Mouse (Mus musculus): ENCODE results near the gene 4930415O20Rik. TPM values are rescaled to one million over a fixed set of nuclear protein-coding genes. Genes with fewer than 3 reads are reported as not detected.
A peak's percentile ranks its signal among the peaks of the same experiment; 100 is the strongest.

Gene 4930415O20Rik
- polyA plus RNA-seq, 1 experiment from 2014 or later: not detected

DNA sequence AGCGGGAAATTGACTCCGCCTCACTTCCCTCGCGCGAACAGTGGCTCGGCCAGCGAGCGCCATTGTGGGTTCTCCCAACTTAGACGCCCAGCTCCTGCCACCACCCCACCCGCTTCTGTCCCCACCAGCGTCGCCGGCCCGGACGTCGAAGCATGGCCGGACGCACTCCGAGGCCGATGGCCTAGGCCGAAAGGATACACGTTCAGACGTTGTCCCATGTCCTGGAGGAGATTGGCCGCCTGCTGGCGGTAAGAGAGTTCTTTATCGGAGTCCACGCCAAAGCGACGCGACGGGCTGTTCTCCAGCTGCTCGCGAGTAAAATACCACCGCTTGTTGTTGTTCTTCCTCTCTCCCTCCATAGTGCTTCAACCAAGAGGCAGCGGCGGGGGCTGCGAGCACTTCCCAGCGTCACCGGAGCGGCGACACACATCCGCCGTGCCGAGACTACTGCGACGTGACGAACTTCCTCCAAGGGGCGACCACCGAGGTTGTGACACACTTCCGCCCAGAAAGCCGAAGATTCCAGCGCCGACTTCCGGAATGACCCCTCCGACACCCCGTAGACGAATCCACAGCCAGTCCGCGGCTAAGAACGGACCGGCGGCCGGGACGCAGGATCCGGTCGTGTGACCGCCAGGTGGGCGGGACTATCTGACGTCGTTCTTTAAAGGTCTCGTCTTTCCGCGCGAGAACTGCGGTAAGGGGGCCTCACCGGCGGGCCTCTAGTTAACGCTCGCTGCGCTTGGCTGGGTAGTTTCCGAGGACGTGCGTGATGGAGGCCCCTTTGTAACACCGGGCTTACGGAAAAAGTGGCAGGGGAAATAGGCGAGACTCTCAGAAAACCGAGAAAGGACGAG is 3.3 kb upstream of the 4930415O20Rik start:
- TF ChIP-seq EP300 (IDR thresholded peaks at IDR 0.05; ENCODE audit: low read depth) (peak; percentile 79), CTCF (IDR thresholded peaks at IDR 0.05; ENCODE audit: low read depth) (peak; percentile 53)
- H3K4me2 ChIP-seq (ENCODE audit: low read depth, low read length): peak overlapping the region; percentile 82
- H3K4me1 ChIP-seq (ENCODE audit: insufficient read depth): peaks cover 21% of the 10 kb centered on the region
- ATAC-seq (peak; percentile 94), DNase-seq (peak; percentile 99)
- no peaks in the 10 kb centered on the region for H3K9me3 ChIP-seq (ENCODE audit: low read length)
- peaks cover 14% of the 10 kb centered on the region; the same call in 1 of the 2 replicates for H3K36me3 ChIP-seq (replicated peaks; ENCODE audit: insufficient read depth, low read length)
- no peaks in the 10 kb centered on the region for H3K27me3 ChIP-seq (ENCODE audit: insufficient read depth, low read length)
- peak overlapping the region; percentile 98 for H3K27ac ChIP-seq (ENCODE audit: low read depth)
- peak overlapping the region; percentile 88 for H3K9ac ChIP-seq (replicated peaks)
- under 1% methylated on average over 88 of the region's 88 CpGs for WGBS (ENCODE audit: insufficient replicate concordance)
- peak overlapping the region; percentile 83 for H3K4me3 ChIP-seq (ENCODE audit: low read depth, low read length)

DNA sequence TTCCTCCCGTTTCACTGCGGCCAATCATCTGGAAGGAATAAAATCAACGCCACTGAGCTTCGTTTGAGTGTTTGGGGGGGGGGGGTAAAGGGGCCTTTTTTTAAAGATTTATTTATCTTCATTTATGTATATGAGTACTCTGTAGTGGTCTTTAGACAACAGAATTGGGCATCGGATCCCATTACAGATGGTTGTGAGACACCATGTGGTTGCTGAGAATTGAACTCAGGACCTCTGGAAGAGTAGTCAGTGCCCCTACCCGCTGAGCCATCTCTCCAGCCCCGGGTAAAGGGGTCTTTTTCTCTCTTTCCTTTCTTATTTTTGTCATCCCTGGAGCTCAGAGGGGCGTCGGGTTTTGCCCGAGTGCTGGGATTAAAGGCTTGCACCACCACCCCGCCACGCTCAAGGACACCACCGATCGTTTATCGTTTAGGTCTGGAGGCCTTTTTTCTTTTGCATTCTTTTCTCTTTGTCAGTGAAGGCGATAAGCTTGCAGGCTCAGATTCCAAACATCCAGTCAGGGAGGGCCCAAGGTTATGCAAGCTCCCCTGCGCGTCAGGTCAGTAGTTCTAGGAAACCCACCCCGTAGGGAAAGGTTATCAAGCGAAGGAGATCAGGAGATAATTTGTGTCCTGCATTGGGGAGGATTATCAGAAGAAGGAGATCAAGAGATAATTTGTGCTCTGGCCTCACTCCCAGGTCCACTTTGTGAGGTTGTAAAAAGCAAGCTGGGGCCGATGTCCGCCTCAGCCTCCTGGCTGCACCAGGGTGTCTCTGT is 2.4 kb upstream of the 4930415O20Rik start:
- Histone ChIP-seq H3K27me3 (ENCODE audit: insufficient read depth, low read length) (no peaks in the 10 kb centered on the region), H3K9ac (replicated peaks) (peak overlapping the region; percentile 66), H3K4me1 (ENCODE audit: insufficient read depth) (peaks cover 21% of the 10 kb centered on the region), H3K4me3 (ENCODE audit: low read depth, low read length) (peak overlapping the region; percentile 83), H3K27ac (ENCODE audit: low read depth) (peak overlapping the region; percentile 86), H3K9me3 (ENCODE audit: low read length) (no peaks in the 10 kb centered on the region), H3K4me2 (ENCODE audit: low read depth, low read length) (peak overlapping the region; percentile 82), H3K36me3 (replicated peaks; ENCODE audit: insufficient read depth, low read length) (peaks cover 10% of the 10 kb centered on the region; the same call in 1 of the 2 replicates)
- TF ChIP-seq CTCF (IDR thresholded peaks at IDR 0.05; ENCODE audit: low read depth) (no peak), EP300 (IDR thresholded peaks at IDR 0.05; ENCODE audit: low read depth) (no peak)
- ATAC-seq (no peak), DNase-seq (no peak)
- WGBS (ENCODE audit: insufficient replicate concordance): 4% methylated on average over 22 of the region's 22 CpGs

DNA sequence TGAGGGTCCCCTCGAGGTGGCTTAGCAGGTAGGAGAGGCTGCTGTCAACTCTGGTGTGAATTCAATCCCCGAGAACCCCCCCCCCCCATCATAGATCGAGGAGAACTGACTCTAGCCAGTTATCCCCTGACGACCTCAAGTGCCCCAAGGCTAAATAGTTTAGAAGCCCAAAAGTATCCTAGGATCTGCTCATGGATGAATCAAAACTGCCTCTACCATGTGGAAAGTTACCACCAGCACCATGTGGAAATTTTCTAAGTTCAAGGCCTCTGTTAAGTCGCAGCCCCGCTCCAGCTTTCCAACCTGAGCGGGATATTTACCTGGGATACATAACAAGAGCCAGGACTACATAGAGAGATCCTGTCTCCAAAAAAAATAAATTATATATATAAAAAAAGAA is 1.6 kb upstream of the 4930415O20Rik start:
- ATAC-seq (no peak), DNase-seq (no peak)
- H3K4me1 ChIP-seq (ENCODE audit: insufficient read depth): peaks cover 21% of the 10 kb centered on the region
- peak overlapping the region; percentile 66 for H3K9ac ChIP-seq (replicated peaks)
- H3K27me3 ChIP-seq (ENCODE audit: insufficient read depth, low read length): no peaks in the 10 kb centered on the region
- no peak for TF ChIP-seq CTCF (IDR thresholded peaks at IDR 0.05; ENCODE audit: low read depth)
- no peak for TF ChIP-seq EP300 (IDR thresholded peaks at IDR 0.05; ENCODE audit: low read depth)
- H3K4me2 ChIP-seq (ENCODE audit: low read depth, low read length): peak overlapping the region; percentile 82
- H3K36me3 ChIP-seq (replicated peaks; ENCODE audit: insufficient read depth, low read length): peaks cover 4% of the 10 kb centered on the region; the same call in 1 of the 2 replicates
- 57% methylated on average over 7 of the region's 7 CpGs for WGBS (ENCODE audit: insufficient replicate concordance)
- H3K9me3 ChIP-seq (ENCODE audit: low read length): no peaks in the 10 kb centered on the region
- H3K4me3 ChIP-seq (ENCODE audit: low read depth, low read length): no peak overlapping the region; the same call in 1 of the 2 replicates
- H3K27ac ChIP-seq (ENCODE audit: low read depth): no peak overlapping the region

DNA sequence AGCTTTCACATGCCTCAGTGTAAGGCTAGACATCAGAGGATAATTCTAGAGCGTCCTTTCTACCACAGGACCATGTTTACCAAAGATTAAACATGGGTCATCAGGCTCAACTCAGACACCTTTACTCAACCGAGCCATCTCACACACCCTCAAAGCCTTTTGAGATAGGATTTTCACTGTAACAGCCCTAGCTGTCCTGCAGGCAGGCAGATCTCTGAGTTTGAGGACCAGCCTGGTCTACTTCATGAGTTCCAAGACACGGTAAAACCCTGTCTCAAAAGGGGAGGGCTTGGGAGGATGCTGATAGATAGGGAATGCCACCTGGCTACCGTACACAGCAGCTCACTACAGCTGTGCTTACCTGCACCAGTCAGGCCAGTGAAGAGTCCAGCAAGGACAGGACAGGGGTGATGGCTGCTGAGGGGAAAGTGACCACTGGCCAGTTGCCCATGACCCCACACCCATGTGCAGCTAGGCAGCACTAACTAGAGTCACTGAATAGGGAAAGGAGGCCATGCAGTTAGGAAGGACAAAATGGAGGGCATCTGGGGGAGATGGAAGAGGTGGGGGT is 924 bp upstream of the 4930415O20Rik start:
- Histone ChIP-seq H3K27ac (ENCODE audit: low read depth) (no peak overlapping the region), H3K4me3 (ENCODE audit: low read depth, low read length) (no peak overlapping the region), H3K9me3 (ENCODE audit: low read length) (no peaks in the 10 kb centered on the region), H3K4me2 (ENCODE audit: low read depth, low read length) (no peak overlapping the region), H3K9ac (replicated peaks) (no peak overlapping the region), H3K36me3 (replicated peaks; ENCODE audit: insufficient read depth, low read length) (no peaks in the 10 kb centered on the region), H3K27me3 (ENCODE audit: insufficient read depth, low read length) (no peaks in the 10 kb centered on the region), H3K4me1 (ENCODE audit: insufficient read depth) (peaks cover 21% of the 10 kb centered on the region)
- no peak for DNase-seq
- TF ChIP-seq EP300 (IDR thresholded peaks at IDR 0.05; ENCODE audit: low read depth): no peak
- TF ChIP-seq CTCF (IDR thresholded peaks at IDR 0.05; ENCODE audit: low read depth): no peak
- 74% methylated on average over 4 of the region's 4 CpGs for WGBS (ENCODE audit: insufficient replicate concordance)
- ATAC-seq: no peak

DNA sequence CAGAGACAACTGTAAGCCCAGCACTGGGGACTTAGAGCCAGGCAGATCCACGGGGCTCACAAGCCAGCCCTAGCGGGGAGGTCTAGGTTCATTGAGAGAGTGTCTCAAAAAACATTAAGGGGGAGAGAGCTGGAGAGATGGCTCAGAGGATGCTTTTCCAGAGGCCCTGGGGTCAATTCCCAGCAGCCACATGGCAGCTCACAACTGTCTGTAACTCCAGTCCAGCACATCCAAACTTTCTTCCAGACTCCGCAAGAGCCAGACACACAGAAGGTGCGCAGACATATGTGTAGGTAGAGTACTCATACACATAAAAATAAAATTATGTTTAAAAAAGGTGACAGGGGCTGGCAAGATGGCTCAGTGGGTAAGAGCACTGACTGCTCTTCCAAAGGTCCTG is 2.5 kb downstream of the 4930415O20Rik start:
- Histone ChIP-seq H3K9me3 (ENCODE audit: low read length) (no peaks in the 10 kb centered on the region), H3K27me3 (ENCODE audit: insufficient read depth, low read length) (no peaks in the 10 kb centered on the region), H3K9ac (replicated peaks) (no peak overlapping the region), H3K36me3 (replicated peaks; ENCODE audit: insufficient read depth, low read length) (no peaks in the 10 kb centered on the region), H3K27ac (ENCODE audit: low read depth) (no peak overlapping the region), H3K4me1 (ENCODE audit: insufficient read depth) (peaks cover 9% of the 10 kb centered on the region), H3K4me3 (ENCODE audit: low read depth, low read length) (no peak overlapping the region), H3K4me2 (ENCODE audit: low read depth, low read length) (no peak overlapping the region)
- 75% methylated on average over 4 of the region's 4 CpGs for WGBS (ENCODE audit: insufficient replicate concordance)
- ATAC-seq (no peak), DNase-seq (no peak)
- no peak for TF ChIP-seq CTCF (IDR thresholded peaks at IDR 0.05; ENCODE audit: low read depth)
- TF ChIP-seq EP300 (IDR thresholded peaks at IDR 0.05; ENCODE audit: low read depth): no peak

DNA sequence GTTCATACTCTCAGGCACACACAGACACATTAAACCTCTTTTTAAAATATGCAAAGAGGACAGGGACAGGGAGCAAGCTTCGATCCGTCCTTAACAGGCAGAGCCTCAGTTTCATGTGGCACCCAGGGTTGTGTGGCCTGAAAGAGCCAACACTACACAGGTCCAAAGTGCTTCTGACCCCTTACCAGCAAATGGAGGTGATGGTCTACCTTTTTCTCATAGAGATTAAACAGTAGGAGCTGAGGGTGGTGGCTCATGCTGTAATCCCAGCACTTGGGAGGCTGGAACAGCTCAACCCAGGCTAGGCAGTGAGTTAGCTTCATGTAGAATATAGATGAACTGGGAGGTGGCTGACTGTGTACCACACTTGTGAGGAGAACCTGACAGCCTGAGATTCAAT is 8.5 kb downstream of the 4930415O20Rik start:
- no peak for TF ChIP-seq EP300 (IDR thresholded peaks at IDR 0.05; ENCODE audit: low read depth)
- TF ChIP-seq CTCF (IDR thresholded peaks at IDR 0.05; ENCODE audit: low read depth): no peak
- DNase-seq: no peak
- no peak for ATAC-seq
- H3K9ac ChIP-seq (replicated peaks): no peak overlapping the region
- no peaks in the 10 kb centered on the region for H3K4me1 ChIP-seq (ENCODE audit: insufficient read depth)
- H3K4me3 ChIP-seq (ENCODE audit: low read depth, low read length): no peak overlapping the region
- H3K4me2 ChIP-seq (ENCODE audit: low read depth, low read length): no peak overlapping the region
- no peaks in the 10 kb centered on the region for H3K36me3 ChIP-seq (replicated peaks; ENCODE audit: insufficient read depth, low read length)
- H3K27me3 ChIP-seq (ENCODE audit: insufficient read depth, low read length): no peaks in the 10 kb centered on the region
- H3K9me3 ChIP-seq (ENCODE audit: low read length): no peaks in the 10 kb centered on the region
- WGBS (ENCODE audit: insufficient replicate concordance): 72% methylated on average over 2 of the region's 2 CpGs
- no peak overlapping the region for H3K27ac ChIP-seq (ENCODE audit: low read depth)

Measured in liver, postnatal 0 days (tissue).